Mouse (Mus musculus) cerebellum, adult 2 months (tissue): ENCODE measurements around the gene Tdrd9.

Source experiments
- CTCF ChIP-seq: fragments of 200-500 bp; IDR thresholded peaks from 2 replicates; pipeline ENCODE4 v1.5.1; 2011; ENCODE audit warnings: low read depth, mild to moderate bottlenecking, control low read depth, low read length, moderate library complexity, borderline replicate concordance; ENCODE audit not compliant: insufficient read depth
- POLR2A ChIP-seq: fragments of 200-500 bp; IDR thresholded peaks from 2 replicates; pipeline ENCODE4 v1.6.1; 2011; ENCODE audit warnings: low read length, control low read depth, borderline replicate concordance; ENCODE audit not compliant: insufficient read depth

DNA sequence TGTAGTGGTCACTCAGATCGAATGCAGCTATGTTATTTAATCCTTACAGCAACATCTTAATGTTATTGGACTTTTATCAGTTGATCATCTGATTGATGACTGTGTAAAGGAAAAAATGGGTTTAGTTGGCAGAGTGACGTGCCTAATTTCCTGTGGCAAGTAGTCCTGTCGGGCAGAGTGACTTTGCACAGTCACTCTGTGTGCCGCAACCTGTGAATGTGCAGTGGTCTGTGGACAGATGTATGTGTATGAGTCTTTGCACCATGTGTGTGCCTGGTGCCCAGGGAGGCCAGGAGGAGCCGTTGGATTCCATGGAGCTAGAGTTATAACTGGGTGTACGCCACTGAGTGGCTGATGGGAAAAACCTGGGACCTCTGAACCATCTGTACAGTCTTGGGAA lies 3.2 kb downstream of the Tdrd9 start:
- TF ChIP-seq CTCF (no peak), POLR2A (no peak)
